Mouse (Mus musculus) midbrain, embryonic 16.5 days (tissue): ENCODE measurements at regions not wholly inside any gene's neighbourhood (a gene's known extent, or its start where the extent isn't known, plus 50 kb on each side); places are given as distances from the start of the nearest gene placed in this dataset.

Experiments
- ATAC-seq: fragments of 200-750 bp; cut with Nextera tagmentation; 2 replicates; pipeline ENCODE4 v1.8.0; 2017; ENCODE audit warnings: moderate TSS enrichment
- H3K27ac ChIP-seq: fragments of 300-500 bp; sonication (generic); 2 replicates; pipeline ENCODE4 v1.5.1; 2014; ENCODE audit warnings: mild to moderate bottlenecking, low read length, mixed read lengths
- H3K27me3 ChIP-seq: fragments of 300-500 bp; sonication (generic); 2 replicates; pipeline ENCODE4 v1.6.1; 2014; ENCODE audit warnings: low read depth, low read length, mixed read lengths; ENCODE audit not compliant: control insufficient read depth, insufficient read depth
- H3K36me3 ChIP-seq: fragments of 300-500 bp; sonication (generic); 2 replicates; pipeline ENCODE4 v1.6.1; 2014; ENCODE audit warnings: mild to moderate bottlenecking, low read length, moderate library complexity, mixed read lengths; ENCODE audit not compliant: control insufficient read depth, insufficient read depth
- H3K4me1 ChIP-seq: fragments of 300-500 bp; sonication (generic); 2 replicates; pipeline ENCODE4 v1.6.1; 2014; ENCODE audit warnings: mild to moderate bottlenecking, low read length, mixed read lengths; ENCODE audit not compliant: control insufficient read depth, insufficient read depth
- H3K4me2 ChIP-seq: fragments of 300-500 bp; sonication (generic); 2 replicates; pipeline ENCODE4 v1.6.1; 2014; ENCODE audit warnings: mild to moderate bottlenecking, low read length, mixed read lengths
- H3K4me3 ChIP-seq: fragments of 300-500 bp; sonication (generic); 2 replicates; pipeline ENCODE4 v1.5.1; 2014; ENCODE audit warnings: low read depth, mild to moderate bottlenecking, low read length, moderate library complexity, mixed read lengths
- H3K9ac ChIP-seq: fragments of 300-500 bp; sonication (generic); 2 replicates; pipeline ENCODE4 v1.6.1; 2014; ENCODE audit warnings: low read depth, low read length, mixed read lengths
- H3K9me3 ChIP-seq: fragments of 300-500 bp; sonication (generic); replicated peaks from 2 replicates; pipeline ENCODE4 v1.6.1; 2014; ENCODE audit warnings: mild to moderate bottlenecking, low read length, mixed read lengths; ENCODE audit not compliant: control insufficient read depth, poor library complexity, severe bottlenecking
- WGBS: fragments of 180-500 bp; shearing (Covaris S2); extraction: QIAGEN DNeasy Blood & Tissue Kit; methylation state at CpG from one replicate; pipeline ENCODE4 v1.1.7; 2014; 5-methylcytosine and 5-hydroxymethylcytosine counted together

GRCm38 (mm10) chr4:24415048-24415447 is 81.2 kb upstream of the Mms22l start:
- 91% methylated on average over 1 of the region's 1 CpGs for WGBS
- no peak for ATAC-seq

GRCm38 (mm10) chr4:24429092-24429928 is 66.9 kb upstream of the Mms22l start:
- Histone ChIP-seq H3K36me3 (no peaks in the 10 kb centered on the region), H3K9ac (peak overlapping the region; percentile 0; the same call in 1 of the 2 replicates), H3K27me3 (no peaks in the 10 kb centered on the region), H3K9me3 (no peaks in the 10 kb centered on the region), H3K4me2 (peak overlapping the region; percentile 51), H3K27ac (no peak overlapping the region), H3K4me1 (peaks cover 13% of the 10 kb centered on the region), H3K4me3 (peak overlapping the region; percentile 32)
- 9% methylated on average over 8 of the region's 8 CpGs for WGBS
- ATAC-seq: peak; percentile 85

More at GRCm38 (mm10) chr4:24415048-24415447, 81.2 kb upstream of the Mms22l start:
- no peak overlapping the region for H3K4me2 ChIP-seq
- no peaks in the 10 kb centered on the region for H3K9me3 ChIP-seq
- H3K9ac ChIP-seq: no peak overlapping the region
- H3K4me1 ChIP-seq: no peaks in the 10 kb centered on the region
- H3K4me3 ChIP-seq: no peak overlapping the region
- no peak overlapping the region for H3K27ac ChIP-seq
- no peaks in the 10 kb centered on the region for H3K27me3 ChIP-seq
- no peaks in the 10 kb centered on the region for H3K36me3 ChIP-seq

- no peaks in the 10 kb centered on the region for H3K9me3 ChIP-seq
- no peaks in the 10 kb centered on the region for H3K27me3 ChIP-seq
- H3K9ac ChIP-seq: peak overlapping the region; percentile 54
- peak; percentile 57; the same call in 1 of the 2 replicates for ATAC-seq
- H3K4me1 ChIP-seq: peaks cover 13% of the 10 kb centered on the region
- peak overlapping the region; percentile 76 for H3K27ac ChIP-seq
- H3K36me3 ChIP-seq: no peaks in the 10 kb centered on the region
- H3K4me3 ChIP-seq: peak overlapping the region; percentile 39
- WGBS: 19% methylated on average over 8 of the region's 8 CpGs
- H3K4me2 ChIP-seq: peak overlapping the region; percentile 52
These were observed 66.1 kb upstream of the Mms22l start for GRCm38 (mm10) chr4:24429929-24430752.

GRCm38 (mm10) chr4:24430753-24431072 is 65.5 kb upstream of the Mms22l start:
- peak; percentile 70; the same call in 1 of the 2 replicates for ATAC-seq
- Histone ChIP-seq H3K9ac (peak overlapping the region; percentile 54), H3K36me3 (no peaks in the 10 kb centered on the region), H3K4me2 (peak overlapping the region; percentile 52), H3K4me3 (peak overlapping the region; percentile 39), H3K4me1 (peaks cover 13% of the 10 kb centered on the region), H3K27me3 (no peaks in the 10 kb centered on the region), H3K9me3 (no peaks in the 10 kb centered on the region), H3K27ac (peak overlapping the region; percentile 76)

GRCm38 (mm10) chr4:24437258-24437657 is 59.0 kb upstream of the Mms22l start:
- Histone ChIP-seq H3K9me3 (no peaks in the 10 kb centered on the region), H3K9ac (no peak overlapping the region), H3K4me3 (no peak overlapping the region), H3K27ac (no peak overlapping the region), H3K4me1 (no peaks in the 10 kb centered on the region), H3K27me3 (no peaks in the 10 kb centered on the region), H3K4me2 (no peak overlapping the region), H3K36me3 (no peaks in the 10 kb centered on the region)
- no peak for ATAC-seq
- WGBS: 95% methylated on average over 4 of the region's 4 CpGs
